Comparison of ENCODE assay signal across 8 mouse cellular contexts in the genomic region with DNA sequence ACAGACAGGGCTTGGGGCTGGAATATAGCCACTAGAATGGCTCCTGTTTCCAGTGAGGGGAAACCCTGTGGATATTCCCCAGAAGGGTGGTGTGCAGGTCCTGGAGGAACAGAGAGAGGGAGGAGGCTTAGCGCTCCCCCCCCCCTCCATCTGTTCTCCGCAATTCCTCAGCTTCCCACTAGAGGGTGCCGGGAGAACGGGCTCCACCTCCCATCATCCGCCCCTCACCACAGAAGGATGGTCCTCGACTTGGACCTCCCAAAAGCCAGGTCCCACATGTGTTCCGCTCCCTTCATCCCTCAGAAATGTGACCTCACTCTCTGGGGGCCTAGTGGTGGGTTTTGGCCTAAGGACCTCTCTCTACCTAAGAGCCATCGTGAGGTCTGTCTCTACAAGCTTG. TPM values are rescaled to one million over a fixed set of nuclear protein-coding genes. Genes with fewer than 3 reads are reported as not detected.
DNase-seq lines count a peak whose midpoint lies in the region; ATAC-seq lines count a peak whose summit lies in the region.

No protein-coding gene starts in this region.

- peaks cover 22% of the 10 kb centered on the region for H3K4me1 ChIP-seq in heart, embryonic 12.5 days (replicated peaks)

- 6% methylated on average over 8 of the region's 8 CpGs for WGBS in heart, embryonic 12.5 days

- peak overlapping the region; percentile 60 for H3K4me2 ChIP-seq in heart, embryonic 12.5 days

- H3K9me3 ChIP-seq in heart, embryonic 12.5 days (replicated peaks) = no peaks in the 10 kb centered on the region

- H3K36me3 ChIP-seq in heart, embryonic 12.5 days = no peaks in the 10 kb centered on the region

- H3K9ac ChIP-seq in heart, embryonic 12.5 days = no peak overlapping the region

- DNase-seq in kidney, adult 18-20 months = peak; percentile 56
- no peak for DNase-seq in kidney, adult 11 months
- peak; percentile 28 for DNase-seq in ES-CJ7 (ENCODE audit: low read depth, low spot score)
- DNase-seq in embryo, embryonic 11 days = peak; percentile 66
- peak; percentile 76 for DNase-seq in kidney, postnatal 10 days
- peak; percentile 57 for DNase-seq in yolk sac, embryonic 10.5 days (ENCODE audit: low spot score)

- peak; percentile 23; the same call in 1 of the 2 replicates for ATAC-seq in heart, embryonic 12.5 days (ENCODE audit: insufficient number of reproducible peaks, low FRiP score)
- ATAC-seq in monocyte, adult 5-6 weeks (replicated peaks; ENCODE audit: insufficient number of reproducible peaks, low FRiP score, low TSS enrichment, poor library complexity, severe bottlenecking) = 0 out of 2 replicates have a peak, but pooled peaks have one; percentile 43

- H3K4me3 ChIP-seq in heart, embryonic 12.5 days = no peak overlapping the region

- peak overlapping the region; percentile 75 for H3K27ac ChIP-seq in heart, embryonic 12.5 days (ENCODE audit: poor library complexity, severe bottlenecking)

- peaks cover 34% of the 10 kb centered on the region for H3K27me3 ChIP-seq in heart, embryonic 12.5 days (replicated peaks)

RNA-seq across cellular contexts. Expression of a gene that starts 11.5 kb away (rescaled TPM):
- 35.8 and 37.9 TPM in 2 replicates for polyA plus RNA-seq in heart, embryonic 12.5 days (2016; fragmentation: Nextera tagmentation; extraction: Ambion mirVana)
- total RNA-seq in monocyte, adult 5-6 weeks (2017) = 0.19 TPM in 1 of 3 replicates, not detected in the others

RNA-seq across cellular contexts. Expression of a gene that starts 51.4 kb away (rescaled TPM):
- polyA plus RNA-seq in heart, embryonic 12.5 days (2016; fragmentation: Nextera tagmentation; extraction: Ambion mirVana) = 2.6 and 2.7 TPM in 2 replicates
- total RNA-seq in monocyte, adult 5-6 weeks (2017) = 2.0 to 2.3 TPM in 2 of 3 replicates, not detected in the other
